Mouse (Mus musculus): ENCODE measurements around the gene Slc4a8. TPM values are rescaled to one million over a fixed set of nuclear protein-coding genes. Genes with fewer than 3 reads are reported as not detected.

The Slc4a8 gene
- total RNA-seq, 1 experiment = 25.6 TPM

- Histone ChIP-seq H3K4me3 (ENCODE audit: insufficient read depth in 1 of 2, low read depth in 1 of 2, low read length in 2 of 2, poor library complexity in 1 of 2, severe bottlenecking in 1 of 2) (no peak overlapping the region), H3K9ac (ENCODE audit: insufficient read depth, low read depth, low read length, poor library complexity, severe bottlenecking) (no peak overlapping the region), H3K9me3 (ENCODE audit: control insufficient read depth, insufficient read depth, low read depth, low read length) (no peaks in the 10 kb centered on the region), H3K4me1 (ENCODE audit: control insufficient read depth in 2 of 2, insufficient read depth in 2 of 2, low read length in 2 of 2, poor library complexity in 1 of 2) (no peaks in the 10 kb centered on the region), H3K36me3 (ENCODE audit: control insufficient read depth, insufficient read depth, low read length, poor library complexity, severe bottlenecking) (no peaks in the 10 kb centered on the region), H3K27ac (ENCODE audit: insufficient read depth, low read depth, low read length, poor library complexity, severe bottlenecking) (no peak overlapping the region)
- TF ChIP-seq MAFK (IDR thresholded peaks at IDR 0.05; ENCODE audit: insufficient read depth, low read depth, low read length) (no peak), ZC3H11A (IDR thresholded peaks at IDR 0.05; ENCODE audit: borderline replicate concordance, low read depth, low read length) (peak; percentile 38; the same call in 1 of the 2 replicates)
- DNase-seq (ENCODE audit: low read depth, low spot score) = no peak
- in situ Hi-C loops (cut with MboI; ENCODE audit: low sequenced_read_pairs in 2 of 2, unreplicated experiment in 2 of 2) = no loop called here
Measured at GRCm38 (mm10) chr15:100865556-100865955, 104.0 kb downstream of the Slc4a8 start.

DNA sequence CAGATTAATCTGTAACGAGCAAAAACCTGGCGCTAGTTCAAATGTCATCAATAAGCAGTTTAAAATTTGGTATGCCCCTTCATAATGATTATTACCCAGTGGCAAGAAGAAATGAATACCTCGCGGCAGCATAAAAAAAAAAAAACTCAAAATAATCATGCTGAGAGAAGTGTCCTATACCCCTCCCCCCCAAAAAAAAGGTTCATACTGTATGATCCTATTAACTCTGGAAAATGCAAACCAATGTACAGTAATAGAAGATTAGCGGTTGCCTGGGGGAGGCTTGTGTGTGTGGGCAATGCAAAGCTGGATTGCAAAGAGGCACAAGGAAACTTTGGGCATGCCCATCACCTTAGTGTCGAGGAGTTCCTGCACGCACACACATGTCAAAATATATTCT lies 108.0 kb downstream of the Slc4a8 start, which contains the start of gene Scn8a:
TSS of gene Scn8a (plus strand) at position 301 of the 400 bp plus-strand sequence.
- Histone ChIP-seq H3K4me3 (ENCODE audit: insufficient read depth in 1 of 2, low read depth in 1 of 2, low read length in 2 of 2, poor library complexity in 1 of 2, severe bottlenecking in 1 of 2) (peak within 1 kb of the TSS; percentile 41 to 100), H3K9ac (ENCODE audit: insufficient read depth, low read depth, low read length, poor library complexity, severe bottlenecking) (peak within 1 kb of the TSS; percentile 59), H3K4me1 (ENCODE audit: control insufficient read depth in 2 of 2, insufficient read depth in 2 of 2, low read length in 2 of 2, poor library complexity in 1 of 2) (peaks cover 0 to 7% of the 10 kb centered on the region in 2 experiments; a peak in 1 of 4 replicates), H3K27ac (ENCODE audit: insufficient read depth, low read depth, low read length, poor library complexity, severe bottlenecking) (no peak within 1 kb of the TSS), H3K36me3 (ENCODE audit: control insufficient read depth, insufficient read depth, low read length, poor library complexity, severe bottlenecking) (no peaks in the 10 kb centered on the region), H3K9me3 (ENCODE audit: control insufficient read depth, insufficient read depth, low read depth, low read length) (no peaks in the 10 kb centered on the region)
- no peak for DNase-seq (ENCODE audit: low read depth, low spot score)
- in situ Hi-C loops (cut with MboI; ENCODE audit: low sequenced_read_pairs in 2 of 2, unreplicated experiment in 2 of 2) = no loop called here
- TF ChIP-seq ZNF384 (IDR thresholded peaks at IDR 0.05; ENCODE audit: low read depth, low read length) (no peak), ZC3H11A (IDR thresholded peaks at IDR 0.05; ENCODE audit: borderline replicate concordance, low read depth, low read length) (no peak), MAFK (IDR thresholded peaks at IDR 0.05; ENCODE audit: insufficient read depth, low read depth, low read length) (no peak), HCFC1 (IDR thresholded peaks at IDR 0.05; ENCODE audit: borderline replicate concordance, insufficient read depth, low read length) (no peak), CHD2 (IDR thresholded peaks at IDR 0.05; ENCODE audit: low read depth, low read length) (no peak)

DNA sequence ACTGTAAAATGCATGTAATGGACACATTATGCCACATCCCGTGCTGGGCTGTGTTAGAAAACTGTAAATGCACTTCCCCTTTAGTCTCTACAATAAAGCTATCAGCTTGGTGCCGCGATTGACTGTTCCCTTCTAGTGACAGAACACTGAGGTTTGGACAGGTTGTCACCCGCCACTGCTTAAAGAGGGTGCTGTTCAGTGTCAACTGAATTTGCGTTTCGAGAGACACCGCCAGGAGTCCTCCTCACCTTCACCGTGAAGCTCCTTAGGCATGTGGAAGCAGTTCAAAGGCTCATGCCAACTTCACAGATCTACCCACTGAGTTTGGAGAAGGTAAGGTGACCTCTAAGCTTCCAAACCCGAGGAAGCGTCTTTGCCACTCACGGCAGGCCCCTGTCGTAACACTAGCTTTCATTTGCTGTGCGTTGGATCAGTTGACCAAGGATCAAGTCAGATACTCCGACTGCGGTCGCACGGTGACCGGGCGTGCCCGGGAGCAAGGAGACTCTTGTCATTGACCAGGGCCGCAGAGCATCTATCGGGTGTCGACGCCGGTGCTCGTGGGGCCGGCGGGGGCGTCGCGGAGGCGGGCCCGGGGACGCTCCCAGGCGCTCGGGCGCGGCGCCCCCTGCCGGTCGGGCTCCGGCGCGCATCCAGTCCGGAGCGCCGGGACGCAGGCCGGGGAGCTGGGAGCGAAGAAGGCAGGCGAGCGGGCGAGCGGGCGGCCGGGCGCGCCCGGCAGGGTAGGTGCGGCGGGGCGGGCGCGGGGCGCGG lies 108.6 kb downstream of the Slc4a8 start:
- Histone ChIP-seq H3K4me1 (ENCODE audit: control insufficient read depth in 2 of 2, insufficient read depth in 2 of 2, low read length in 2 of 2, poor library complexity in 1 of 2) (peaks cover 0 to 7% of the 10 kb centered on the region in 2 experiments; a peak in 1 of 4 replicates), H3K9me3 (ENCODE audit: control insufficient read depth, insufficient read depth, low read depth, low read length) (no peaks in the 10 kb centered on the region), H3K9ac (ENCODE audit: insufficient read depth, low read depth, low read length, poor library complexity, severe bottlenecking) (peak overlapping the region; percentile 59), H3K36me3 (ENCODE audit: control insufficient read depth, insufficient read depth, low read length, poor library complexity, severe bottlenecking) (no peaks in the 10 kb centered on the region), H3K27ac (ENCODE audit: insufficient read depth, low read depth, low read length, poor library complexity, severe bottlenecking) (no peak overlapping the region), H3K4me3 (ENCODE audit: insufficient read depth in 1 of 2, low read depth in 1 of 2, low read length in 2 of 2, poor library complexity in 1 of 2, severe bottlenecking in 1 of 2) (peak overlapping the region; percentile 41 to 100)
- in situ Hi-C loops (cut with MboI; ENCODE audit: low sequenced_read_pairs in 2 of 2, unreplicated experiment in 2 of 2) = no loop called here
- DNase-seq (ENCODE audit: low read depth, low spot score) = peak; percentile 59
- no peak for TF ChIP-seq ZC3H11A (IDR thresholded peaks at IDR 0.05; ENCODE audit: borderline replicate concordance, low read depth, low read length)
- no peak for TF ChIP-seq CHD2 (IDR thresholded peaks at IDR 0.05; ENCODE audit: low read depth, low read length)
- no peak for TF ChIP-seq ZNF384 (IDR thresholded peaks at IDR 0.05; ENCODE audit: low read depth, low read length)
- no peak for TF ChIP-seq MAFK (IDR thresholded peaks at IDR 0.05; ENCODE audit: insufficient read depth, low read depth, low read length)
- no peak for TF ChIP-seq HCFC1 (IDR thresholded peaks at IDR 0.05; ENCODE audit: borderline replicate concordance, insufficient read depth, low read length)

GRCm38 (mm10) chr15:100870775-100871106 lies 109.2 kb downstream of the Slc4a8 start:
- H3K9ac ChIP-seq (ENCODE audit: insufficient read depth, low read depth, low read length, poor library complexity, severe bottlenecking) = peak overlapping the region; percentile 95
- no peak overlapping the region for H3K27ac ChIP-seq (ENCODE audit: insufficient read depth, low read depth, low read length, poor library complexity, severe bottlenecking)
- peaks cover 0 to 7% of the 10 kb centered on the region in 2 experiments; a peak in 1 of 4 replicates for H3K4me1 ChIP-seq (ENCODE audit: control insufficient read depth in 2 of 2, insufficient read depth in 2 of 2, low read length in 2 of 2, poor library complexity in 1 of 2)
- no peak for TF ChIP-seq ZNF384 (IDR thresholded peaks at IDR 0.05; ENCODE audit: low read depth, low read length)
- no peak for TF ChIP-seq ZC3H11A (IDR thresholded peaks at IDR 0.05; ENCODE audit: borderline replicate concordance, low read depth, low read length)
- TF ChIP-seq MAFK (IDR thresholded peaks at IDR 0.05; ENCODE audit: insufficient read depth, low read depth, low read length) = no peak
- no peak for TF ChIP-seq HCFC1 (IDR thresholded peaks at IDR 0.05; ENCODE audit: borderline replicate concordance, insufficient read depth, low read length)
- no peak for TF ChIP-seq CHD2 (IDR thresholded peaks at IDR 0.05; ENCODE audit: low read depth, low read length)
- no peak for DNase-seq (ENCODE audit: low read depth, low spot score)
- in situ Hi-C loops (cut with MboI; ENCODE audit: low sequenced_read_pairs in 2 of 2, unreplicated experiment in 2 of 2) = no loop called here
- no peaks in the 10 kb centered on the region for H3K9me3 ChIP-seq (ENCODE audit: control insufficient read depth, insufficient read depth, low read depth, low read length)
- H3K4me3 ChIP-seq (ENCODE audit: insufficient read depth in 1 of 2, low read depth in 1 of 2, low read length in 2 of 2, poor library complexity in 1 of 2, severe bottlenecking in 1 of 2) = peak overlapping the region; percentile 86 to 100; a peak in 3 of 4 replicates
- no peaks in the 10 kb centered on the region for H3K36me3 ChIP-seq (ENCODE audit: control insufficient read depth, insufficient read depth, low read length, poor library complexity, severe bottlenecking)

Data from ES-E14 (cell line).